Mouse (Mus musculus): Measurements from ENCODE around the gene Hcn2.
A peak's percentile ranks its signal among the peaks of the same experiment; 100 is the strongest.

Hcn2 gene

DNA sequence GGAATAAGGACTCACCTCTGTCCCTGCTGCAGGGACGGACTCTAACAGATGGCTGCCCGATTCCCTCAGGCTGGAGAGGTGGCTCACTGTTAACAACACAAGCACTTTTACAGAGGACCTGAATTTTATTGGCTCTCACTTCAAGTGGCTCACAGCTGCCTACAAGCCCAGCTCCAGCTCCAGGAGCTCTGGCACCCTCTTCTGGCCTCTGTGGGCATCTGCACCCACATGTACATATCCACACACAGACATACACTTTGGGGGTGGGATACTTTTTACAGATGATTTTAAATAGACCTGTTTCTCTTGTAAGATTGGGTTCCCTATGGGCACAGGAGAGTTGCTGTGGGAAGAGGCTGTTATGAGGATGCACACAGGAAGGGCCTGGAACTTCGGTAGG is 55.9 kb downstream of the Hcn2 start:
- DNase-seq (ENCODE audit: low read depth, low spot score), result no peak

DNA sequence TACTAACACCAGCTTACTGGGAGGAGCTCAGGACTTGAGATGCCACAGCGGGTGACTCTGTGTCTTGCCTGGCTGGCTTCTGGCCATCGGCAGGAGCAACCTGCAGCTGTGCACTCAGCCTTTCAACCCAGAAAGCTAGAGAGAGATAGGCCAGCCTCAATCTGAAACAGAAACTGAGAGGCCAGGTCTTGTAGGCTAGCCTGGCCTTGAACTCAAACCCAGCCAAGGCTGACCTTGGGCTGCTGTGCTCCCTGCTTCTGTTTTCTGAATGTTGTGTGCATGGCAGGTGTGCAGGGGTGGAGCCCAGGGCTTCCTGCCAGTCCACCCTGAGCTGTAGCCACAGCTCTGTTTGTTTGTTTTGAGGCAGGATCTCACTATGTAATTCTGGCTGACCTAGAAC is 56.8 kb downstream of the Hcn2 start:
- DNase-seq (ENCODE audit: low read depth, low spot score), result no peak

DNA sequence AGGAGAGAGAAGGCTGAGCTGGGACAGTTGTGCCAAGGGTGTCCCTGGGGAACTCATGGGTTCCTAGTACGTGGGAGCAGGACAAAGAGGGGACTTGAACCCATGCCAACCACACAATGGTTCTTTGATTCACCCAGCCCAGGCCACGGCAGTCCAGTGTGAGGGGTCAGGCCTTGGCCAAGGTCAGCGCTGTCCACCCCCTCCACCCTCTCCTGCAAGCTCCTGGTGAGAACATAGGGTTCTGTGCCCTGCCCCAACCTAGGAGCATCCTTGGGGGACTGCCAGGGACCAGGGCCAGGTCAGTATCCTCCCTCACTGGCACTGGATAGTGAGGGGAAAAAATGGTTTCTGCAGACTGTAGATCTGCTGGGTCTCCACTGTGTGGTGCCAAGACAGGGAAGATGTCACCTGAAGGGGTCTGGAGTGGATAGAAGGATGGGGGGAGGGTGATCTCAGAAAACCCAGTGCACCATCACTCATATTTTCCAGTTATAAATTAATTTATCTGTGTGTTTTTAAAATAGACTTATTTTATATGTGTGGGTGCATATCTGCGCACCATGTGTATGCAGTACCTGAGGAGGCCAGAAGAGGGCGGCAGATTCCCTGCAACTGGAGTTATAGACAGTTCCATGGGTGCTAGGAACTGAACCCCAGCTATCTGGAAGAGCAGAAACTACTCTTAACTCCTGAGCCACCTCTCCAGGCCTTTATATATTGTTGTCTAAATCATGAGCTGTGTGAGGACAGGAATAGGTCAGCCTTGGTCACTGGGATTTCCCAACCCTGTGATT is 58.2 kb downstream of the Hcn2 start:
- no peak for DNase-seq (ENCODE audit: low read depth, low spot score)

DNA sequence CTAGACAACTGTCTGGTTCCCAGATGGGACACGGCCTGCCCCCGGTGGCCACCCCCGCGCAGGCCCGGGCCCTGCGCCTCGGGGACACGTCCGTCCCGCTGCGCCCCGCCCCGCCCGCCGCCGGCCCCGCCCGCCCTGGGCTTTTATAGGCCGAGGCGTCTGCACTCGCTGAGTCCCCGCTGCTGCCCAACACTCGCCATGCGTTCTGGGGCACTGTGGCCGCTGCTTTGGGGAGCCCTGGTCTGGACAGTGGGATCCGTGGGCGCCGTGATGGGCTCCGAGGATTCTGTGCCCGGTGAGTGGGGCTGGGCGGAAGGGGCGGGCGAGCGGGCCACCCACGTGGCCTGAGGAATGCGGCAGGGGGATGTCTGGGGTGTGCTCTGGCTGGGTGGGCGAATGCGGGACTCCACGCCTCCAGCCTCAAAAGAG is 60.7 kb downstream of the Hcn2 start, which contains the start of gene Fstl3:
Gene Fstl3 (plus strand): TSS at position 170 of the 429 bp plus-strand sequence.
- DNase-seq (ENCODE audit: low read depth, low spot score), result no peak

DNA sequence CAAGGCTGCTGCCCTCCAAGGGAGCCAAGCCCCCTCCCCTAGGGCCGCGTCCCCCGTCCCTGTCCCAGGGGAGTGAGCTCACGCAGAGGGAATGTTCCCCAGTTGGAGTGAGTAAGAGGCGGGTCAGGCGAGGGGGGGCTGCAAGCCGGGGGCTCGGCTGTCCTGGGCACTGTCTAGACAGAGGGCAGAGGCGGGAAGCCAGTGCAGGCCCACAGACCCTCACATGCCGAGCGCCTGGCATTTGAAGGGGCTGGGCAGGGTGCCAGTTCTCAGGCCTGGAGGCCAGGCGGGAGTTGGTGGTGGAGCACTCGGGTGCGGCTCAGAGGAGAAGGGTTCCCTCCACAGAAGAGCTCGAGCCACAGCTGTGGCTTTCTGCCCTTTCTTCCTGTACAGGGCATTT is 61.6 kb downstream of the Hcn2 start:
- DNase-seq (ENCODE audit: low read depth, low spot score), result no peak

DNA sequence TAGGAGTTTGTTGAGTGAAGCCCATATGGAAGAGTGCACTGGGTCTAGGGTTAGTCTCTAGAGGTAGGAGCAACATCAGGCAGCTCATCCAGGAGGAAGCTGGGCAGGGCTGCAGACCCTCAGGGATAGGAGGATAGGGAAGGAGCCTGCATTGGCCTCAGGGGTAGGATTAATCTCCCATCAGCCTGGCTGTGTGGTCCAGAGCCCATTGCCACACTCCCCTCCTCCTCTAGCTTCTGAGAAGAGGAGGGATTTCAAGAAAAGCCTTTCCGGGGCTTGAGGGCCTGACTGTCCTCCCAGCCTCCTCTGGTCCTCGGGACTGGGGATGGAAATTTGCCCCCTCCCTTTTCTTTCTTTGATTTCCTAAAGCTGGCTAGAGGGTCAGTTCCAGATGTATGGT is 62.8 kb downstream of the Hcn2 start:
- DNase-seq (ENCODE audit: low read depth, low spot score), result no peak

DNA sequence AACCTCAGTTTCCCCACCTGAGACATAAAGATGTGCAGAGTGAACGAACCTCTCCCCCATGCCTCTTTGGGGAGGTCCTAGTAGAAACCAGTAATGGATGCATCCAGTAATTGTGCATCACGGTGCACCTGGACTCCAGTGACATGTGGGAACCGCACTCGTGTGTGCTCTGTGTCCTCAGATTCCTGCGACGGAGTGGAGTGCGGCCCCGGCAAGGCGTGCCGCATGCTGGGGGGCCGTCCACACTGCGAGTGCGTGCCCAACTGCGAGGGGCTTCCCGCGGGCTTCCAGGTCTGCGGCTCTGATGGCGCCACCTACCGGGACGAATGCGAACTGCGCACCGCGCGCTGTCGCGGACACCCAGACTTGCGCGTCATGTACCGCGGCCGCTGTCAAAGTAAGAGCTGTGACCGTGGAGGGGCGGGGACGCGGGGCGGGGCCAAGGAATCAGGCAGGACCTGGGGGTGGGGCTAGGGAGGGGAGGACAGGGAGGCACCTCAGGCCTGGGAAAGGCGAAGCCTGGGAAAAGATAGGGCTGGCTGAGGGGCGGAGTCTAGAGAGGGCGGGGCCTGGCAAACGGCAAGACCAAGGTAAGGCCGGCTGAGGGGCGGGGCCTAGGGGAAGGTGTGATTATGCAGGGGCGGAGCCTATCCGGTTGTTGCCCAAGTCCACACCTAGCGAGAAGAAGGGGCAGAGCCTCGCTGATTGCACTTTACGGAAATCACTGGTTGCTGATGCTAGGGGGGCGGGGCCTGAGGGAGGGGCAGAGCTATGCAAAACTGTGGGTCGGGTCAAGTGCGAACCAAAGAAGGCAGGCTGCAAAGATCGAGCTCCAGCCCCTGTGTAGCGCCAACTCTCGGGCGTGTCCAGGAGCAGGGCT is 63.6 kb downstream of the Hcn2 start:
- peak; percentile 98 for DNase-seq (ENCODE audit: low read depth, low spot score)

DNA sequence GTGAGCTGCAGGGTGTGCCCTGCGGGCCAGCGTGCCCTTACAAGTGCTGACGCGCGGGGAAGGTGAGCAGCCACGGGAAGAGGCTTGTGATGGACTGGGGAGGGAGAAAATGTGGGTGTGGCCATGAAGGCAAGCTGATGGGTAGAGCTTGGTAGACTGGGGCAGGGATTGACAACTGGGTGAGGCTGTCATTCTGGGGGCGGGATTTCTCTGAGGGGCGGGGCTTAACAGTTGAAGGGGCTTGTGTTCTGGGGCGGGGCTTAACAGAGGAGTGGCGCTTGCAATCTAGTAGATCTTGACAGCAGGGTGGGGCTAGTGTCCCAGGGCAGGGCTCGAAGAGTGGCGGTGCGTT is 64.2 kb downstream of the Hcn2 start:
- no peak for DNase-seq (ENCODE audit: low read depth, low spot score)

DNA sequence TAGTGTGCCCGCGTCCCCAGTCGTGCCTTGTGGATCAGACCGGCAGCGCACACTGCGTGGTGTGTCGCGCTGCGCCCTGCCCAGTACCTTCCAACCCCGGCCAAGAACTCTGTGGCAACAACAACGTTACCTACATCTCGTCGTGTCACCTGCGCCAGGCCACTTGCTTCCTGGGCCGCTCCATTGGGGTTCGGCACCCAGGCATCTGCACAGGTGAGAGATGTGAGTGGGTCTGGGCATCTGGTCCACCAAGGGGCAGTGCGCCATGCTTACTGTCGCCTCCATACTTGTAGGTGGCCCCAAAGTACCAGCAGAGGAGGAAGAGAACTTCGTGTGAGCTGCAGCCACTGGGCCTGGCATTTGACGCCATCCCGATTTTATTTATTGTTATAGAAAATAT is 64.7 kb downstream of the Hcn2 start:
- no peak for DNase-seq (ENCODE audit: low read depth, low spot score)

DNA sequence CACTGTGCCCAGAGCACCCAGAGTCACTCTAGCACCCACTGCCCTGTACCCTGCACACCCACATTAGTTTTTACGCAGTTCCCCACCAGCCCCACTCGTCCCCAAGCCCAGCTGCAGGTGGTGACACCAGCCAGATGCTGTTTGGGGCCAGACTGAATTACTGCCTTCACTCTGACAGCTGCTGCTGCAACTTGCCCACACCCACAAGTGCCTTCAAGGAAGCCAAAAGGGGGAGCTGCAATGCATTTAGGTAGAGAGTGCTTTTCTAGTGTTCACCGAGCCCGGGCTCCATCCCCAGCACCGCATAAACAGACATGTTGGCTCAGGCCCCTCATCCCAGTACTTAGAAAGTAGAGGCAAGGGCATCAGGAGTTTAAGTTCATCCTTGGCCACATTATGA is 65.5 kb downstream of the Hcn2 start:
- DNase-seq (ENCODE audit: low read depth, low spot score), result no peak

DNA sequence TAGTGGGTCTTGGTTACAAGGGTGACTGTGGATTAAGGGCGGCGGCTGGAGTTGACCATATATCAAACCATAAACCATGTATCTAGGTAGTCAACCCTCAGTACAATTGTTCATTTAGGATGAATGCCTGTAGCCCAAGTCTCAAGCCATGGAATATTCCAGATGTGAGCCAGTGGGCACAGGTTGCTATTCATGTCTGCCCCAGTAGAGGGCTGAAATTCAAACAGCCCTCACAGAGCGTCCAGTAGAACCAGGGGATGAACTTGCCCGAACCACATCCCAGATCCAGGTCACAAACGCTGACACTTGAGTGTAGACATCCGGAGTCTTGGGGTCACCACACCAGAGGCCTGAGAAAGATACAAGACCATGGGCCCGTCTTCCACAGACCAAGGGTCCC is 66.6 kb downstream of the Hcn2 start:
- DNase-seq (ENCODE audit: low read depth, low spot score), result no peak

DNA sequence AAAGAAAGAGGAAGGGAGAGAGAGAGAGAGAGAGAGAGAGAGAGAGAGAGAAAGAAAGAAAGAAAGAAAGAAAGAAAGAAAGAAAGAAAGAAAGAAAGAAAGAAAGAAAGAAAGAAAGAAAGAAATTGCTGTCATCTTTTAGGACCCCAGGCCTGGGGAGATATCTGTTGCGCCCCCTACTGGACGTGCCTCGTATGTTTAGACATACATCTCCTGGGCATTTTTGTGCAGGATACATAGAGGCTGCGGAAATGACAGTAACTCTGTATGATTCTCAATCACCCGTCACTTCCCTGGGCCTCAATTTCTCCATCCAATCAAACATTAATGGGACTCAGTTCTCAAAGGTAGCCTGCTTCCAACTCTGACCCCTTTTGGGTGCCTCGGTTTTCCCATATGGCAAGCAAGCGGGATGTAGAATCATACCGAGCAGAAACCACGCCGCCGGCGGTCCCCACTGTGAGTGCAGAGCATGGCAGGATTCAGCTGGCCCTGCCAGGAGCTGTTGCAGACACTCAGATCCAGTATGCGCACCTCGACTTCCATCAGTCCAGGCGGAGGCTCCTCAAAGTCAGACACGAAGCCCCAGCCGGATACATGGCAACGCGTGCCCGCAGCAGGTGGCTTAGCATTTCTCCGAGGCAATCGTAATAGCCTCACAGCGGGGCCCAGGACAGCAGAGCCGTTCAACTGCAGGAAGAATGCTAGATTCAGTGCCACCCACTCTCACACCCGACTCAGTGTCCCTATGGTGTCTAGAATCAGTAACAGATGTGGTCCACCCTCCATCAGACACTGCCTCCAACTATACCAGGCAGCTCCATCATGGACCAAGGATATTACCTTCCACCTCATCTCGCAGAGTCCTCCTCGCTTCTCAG is 67.7 kb downstream of the Hcn2 start:
- DNase-seq (ENCODE audit: low read depth, low spot score), result peak; percentile 53
